Mouse (Mus musculus) G1E (cell line): ENCODE measurements around the gene Sgcd.

Source experiments
- CTCF ChIP-seq: IDR thresholded peaks from 2 replicates; pipeline ENCODE4 v1.5.1; 2012; ENCODE audit warnings: low read depth, low read length, inconsistent platforms, mixed read lengths
- GATA1 ChIP-seq: IDR thresholded peaks from 2 replicates; pipeline ENCODE4 v1.6.1; 2012; ENCODE audit warnings: borderline replicate concordance, low read length, inconsistent platforms, mixed read lengths

DNA sequence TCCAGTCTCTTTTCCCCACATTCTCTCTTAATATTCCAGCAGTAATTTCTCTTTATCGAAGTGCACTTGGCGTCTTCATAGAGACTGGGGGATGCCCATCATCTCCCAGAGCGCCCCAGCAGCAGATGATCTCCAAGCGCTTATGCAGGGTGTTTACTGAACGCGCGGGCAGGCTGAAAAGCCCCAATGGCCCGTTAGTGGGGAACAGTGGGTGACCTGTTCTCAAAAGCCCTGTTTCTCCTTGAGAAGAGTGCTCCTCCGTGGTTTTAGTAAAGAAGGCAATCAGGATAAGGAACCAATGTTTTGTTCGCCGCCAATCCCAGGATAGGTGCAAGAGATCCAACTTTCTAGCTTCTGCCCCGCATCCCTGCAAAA, 889 bp downstream of the Sgcd start:
- no peak for TF ChIP-seq GATA1
- TF ChIP-seq CTCF, result no peak
